Mouse (Mus musculus) liver, adult 2 months (tissue): Measurements from ENCODE around the gene Gtf2h4. TPM values are rescaled to one million over a fixed set of nuclear protein-coding genes. Genes with fewer than 3 reads are reported as not detected.

Experiments used
- DNase-seq: peaks from one replicate; pipeline ENCODE4 v3.0.0-alpha.2; 2011; ENCODE audit warnings: low read depth, low spot score; ENCODE audit errors: extremely low read depth
- H3K27ac ChIP-seq: fragments of 200-500 bp; replicated peaks from 2 replicates; pipeline ENCODE4 v1.5.1; 2012; ENCODE audit warnings: low read depth, mild to moderate bottlenecking, control low read depth, inconsistent platforms, low read length; ENCODE audit not compliant: insufficient read depth
- H3K27me3 ChIP-seq: fragments of 200-500 bp; 2 replicates; pipeline ENCODE4 v1.6.1; 2012; ENCODE audit warnings: mild to moderate bottlenecking, moderate library complexity, low read length, inconsistent platforms; ENCODE audit not compliant: control insufficient read depth, insufficient read depth
- H3K36me3 ChIP-seq: fragments of 200-500 bp; 2 replicates; pipeline ENCODE4 v1.6.1; 2012; ENCODE audit warnings: low read length, inconsistent platforms; ENCODE audit not compliant: control insufficient read depth, insufficient read depth
- H3K4me1 ChIP-seq: fragments of 200-500 bp; 2 replicates; pipeline ENCODE4 v1.6.1; 2011; ENCODE audit warnings: low read length; ENCODE audit not compliant: control insufficient read depth, insufficient read depth
- H3K4me3 ChIP-seq: fragments of 200-500 bp; 2 replicates; pipeline ENCODE4 v1.5.1; 2011; ENCODE audit warnings: low read depth, mild to moderate bottlenecking, control low read depth, low read length, moderate library complexity; ENCODE audit not compliant: insufficient read depth
- H3K79me2 ChIP-seq: fragments of 200-500 bp; 2 replicates; pipeline ENCODE4 v1.6.1; 2012; ENCODE audit warnings: inconsistent platforms, mild to moderate bottlenecking, low read length, moderate library complexity; ENCODE audit not compliant: control insufficient read depth, insufficient read depth
- H3K9ac ChIP-seq: fragments of 200-500 bp; 2 replicates; pipeline ENCODE4 v1.6.1; 2012; ENCODE audit warnings: low read depth, mild to moderate bottlenecking, control low read depth, inconsistent platforms, low read length
- CTCF ChIP-seq: fragments of 200-500 bp; IDR thresholded peaks from 2 replicates; pipeline ENCODE4 v1.5.1; 2011; ENCODE audit warnings: low read depth, low read length, control low read depth
- POLR2A ChIP-seq: fragments of 200-500 bp; IDR thresholded peaks from 2 replicates; pipeline ENCODE4 v1.6.1; 2011; ENCODE audit warnings: low read length, control low read depth; ENCODE audit not compliant: insufficient read depth; ENCODE audit errors: extremely low read depth
- WGBS: fragments of 180-500 bp; shearing (Covaris S2); methylation state at CpG from one replicate; pipeline ENCODE4 v1.1.7; 2018; 5-methylcytosine and 5-hydroxymethylcytosine counted together
- polyA plus RNA-seq: library from polyadenylated mRNA; depleted of rRNA; stranded (reverse); fragments of >200 nt; gene quantifications from 2 replicates; pipeline ENCODE4 v1.2.3, GENCODE M21; 2012
- total RNA-seq: library from RNA; depleted of rRNA; stranded (reverse); fragments of >200 nt; gene quantifications from 2 replicates; pipeline ENCODE4 v1.2.3, GENCODE M21; 2014

The Gtf2h4 gene
- total and polyA plus RNA-seq, 2 experiments: 17.4 to 29.8 TPM

GRCm38 (mm10) chr17:35700371-35700961 lies 26.9 kb upstream of the Gtf2h4 start:
- 2% methylated on average over 57 of the region's 66 CpGs for WGBS
- H3K27me3 ChIP-seq: peaks cover 5% of the 10 kb centered on the region
- DNase-seq: no peak
- H3K9ac ChIP-seq: peak overlapping the region; percentile 67
- no peaks in the 10 kb centered on the region; the same call in 1 of the 2 replicates for H3K4me1 ChIP-seq
- H3K4me3 ChIP-seq: peak overlapping the region; percentile 55
- H3K79me2 ChIP-seq: no peaks in the 10 kb centered on the region
- H3K27ac ChIP-seq: peak overlapping the region; percentile 21
- H3K36me3 ChIP-seq: no peaks in the 10 kb centered on the region
- TF ChIP-seq CTCF (no peak), POLR2A (no peak)

GRCm38 (mm10) chr17:35699919-35700318 lies 26.4 kb upstream of the Gtf2h4 start:
- Histone ChIP-seq H3K4me1 (no peaks in the 10 kb centered on the region; the same call in 1 of the 2 replicates), H3K79me2 (no peaks in the 10 kb centered on the region), H3K9ac (peak overlapping the region; percentile 67), H3K4me3 (peak overlapping the region; percentile 55), H3K27ac (peak overlapping the region; percentile 10), H3K36me3 (no peaks in the 10 kb centered on the region), H3K27me3 (peaks cover 5% of the 10 kb centered on the region)
- DNase-seq: no peak
- TF ChIP-seq CTCF: no peak
- TF ChIP-seq POLR2A: no peak
- WGBS: 7% methylated on average over 19 of the region's 19 CpGs

- Histone ChIP-seq H3K4me1 (no peaks in the 10 kb centered on the region; the same call in 1 of the 2 replicates), H3K36me3 (no peaks in the 10 kb centered on the region), H3K4me3 (no peak overlapping the region), H3K79me2 (no peaks in the 10 kb centered on the region), H3K27me3 (peaks cover 5% of the 10 kb centered on the region), H3K27ac (no peak overlapping the region), H3K9ac (no peak overlapping the region)
- TF ChIP-seq CTCF: no peak
- TF ChIP-seq POLR2A: no peak
- WGBS: 59% methylated on average over 5 of the region's 5 CpGs
- DNase-seq: no peak
These were observed 25.0 kb upstream of the Gtf2h4 start for GRCm38 (mm10) chr17:35698501-35698883.

DNA sequence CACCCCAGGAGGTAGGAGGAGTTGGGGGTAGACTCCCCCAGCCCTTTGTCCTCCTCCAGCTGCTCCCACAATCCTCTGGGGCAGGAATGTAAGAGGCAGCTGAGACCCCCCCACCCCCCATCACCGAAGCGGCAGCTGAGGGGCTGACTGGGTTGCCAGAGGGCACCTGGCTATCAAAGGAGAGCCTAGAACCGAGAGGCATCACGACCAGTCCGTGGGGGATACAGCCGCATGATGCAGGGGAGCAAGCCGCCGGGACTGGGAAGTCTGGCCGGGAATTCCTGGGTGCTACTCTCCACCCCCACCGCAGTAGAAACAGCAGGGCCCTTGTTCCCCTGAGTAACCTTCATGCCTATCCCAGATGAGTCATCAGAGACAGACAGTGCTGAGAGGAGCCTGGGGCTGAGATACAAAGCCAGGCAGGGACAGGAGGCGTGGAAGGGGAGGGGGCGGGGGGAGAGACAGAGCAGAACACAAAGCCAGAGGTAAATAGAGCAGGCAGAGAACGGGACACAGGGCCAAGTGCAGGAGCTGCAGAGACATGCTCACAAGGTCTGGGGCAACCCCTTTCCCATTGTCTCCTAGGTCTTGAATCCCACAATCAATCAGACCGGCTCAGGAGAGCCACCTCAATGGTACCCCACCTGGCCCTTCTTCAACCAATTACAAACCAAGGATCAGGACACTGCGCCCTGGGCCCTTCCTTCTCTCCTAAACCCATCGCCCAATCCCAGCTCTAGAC lies 24.4 kb upstream of the Gtf2h4 start:
- H3K27ac ChIP-seq: no peak overlapping the region
- no peak overlapping the region for H3K9ac ChIP-seq
- no peaks in the 10 kb centered on the region for H3K36me3 ChIP-seq
- peak overlapping the region; percentile 21; the same call in 1 of the 2 replicates for H3K4me3 ChIP-seq
- no peak for DNase-seq
- H3K4me1 ChIP-seq: no peaks in the 10 kb centered on the region; the same call in 1 of the 2 replicates
- TF ChIP-seq CTCF: no peak
- no peak for TF ChIP-seq POLR2A
- WGBS: 26% methylated on average over 16 of the region's 16 CpGs
- H3K79me2 ChIP-seq: no peaks in the 10 kb centered on the region
- H3K27me3 ChIP-seq: peaks cover 5% of the 10 kb centered on the region

GRCm38 (mm10) chr17:35697429-35697758 lies 23.9 kb upstream of the Gtf2h4 start:
- H3K79me2 ChIP-seq: no peaks in the 10 kb centered on the region
- no peak for DNase-seq
- H3K9ac ChIP-seq: no peak overlapping the region
- H3K36me3 ChIP-seq: no peaks in the 10 kb centered on the region
- no peak overlapping the region for H3K27ac ChIP-seq
- H3K4me1 ChIP-seq: no peaks in the 10 kb centered on the region; the same call in 1 of the 2 replicates
- TF ChIP-seq POLR2A (no peak), CTCF (no peak)
- 38% methylated on average over 1 of the region's 1 CpGs for WGBS
- H3K27me3 ChIP-seq: peaks cover 5% of the 10 kb centered on the region
- no peak overlapping the region for H3K4me3 ChIP-seq

DNA sequence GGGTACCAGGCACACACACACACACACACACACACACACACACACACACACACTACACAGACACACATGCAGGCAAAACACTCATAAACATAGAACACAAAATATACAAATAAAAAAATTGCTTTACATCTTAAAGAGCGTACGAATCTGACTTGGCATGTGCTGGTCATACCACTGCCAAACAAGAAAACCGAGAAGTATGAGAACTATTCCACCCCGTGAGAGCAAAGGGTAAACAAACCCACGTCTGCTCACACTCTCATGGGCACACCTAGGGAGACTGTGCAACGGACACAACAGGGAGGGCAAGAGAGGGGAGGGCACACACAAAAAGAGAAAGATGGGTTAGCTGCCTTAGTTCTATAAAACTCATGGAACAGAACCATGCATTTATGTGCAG lies 23.2 kb upstream of the Gtf2h4 start:
- Histone ChIP-seq H3K4me1 (no peaks in the 10 kb centered on the region; the same call in 1 of the 2 replicates), H3K27me3 (peaks cover 5% of the 10 kb centered on the region), H3K36me3 (no peaks in the 10 kb centered on the region), H3K27ac (no peak overlapping the region), H3K9ac (no peak overlapping the region), H3K4me3 (no peak overlapping the region), H3K79me2 (no peaks in the 10 kb centered on the region)
- no peak for TF ChIP-seq CTCF
- TF ChIP-seq POLR2A: no peak
- 66% methylated on average over 6 of the region's 6 CpGs for WGBS
- DNase-seq: no peak
